14 mouse cellular contexts compared by ENCODE assay signal in the genomic region with DNA sequence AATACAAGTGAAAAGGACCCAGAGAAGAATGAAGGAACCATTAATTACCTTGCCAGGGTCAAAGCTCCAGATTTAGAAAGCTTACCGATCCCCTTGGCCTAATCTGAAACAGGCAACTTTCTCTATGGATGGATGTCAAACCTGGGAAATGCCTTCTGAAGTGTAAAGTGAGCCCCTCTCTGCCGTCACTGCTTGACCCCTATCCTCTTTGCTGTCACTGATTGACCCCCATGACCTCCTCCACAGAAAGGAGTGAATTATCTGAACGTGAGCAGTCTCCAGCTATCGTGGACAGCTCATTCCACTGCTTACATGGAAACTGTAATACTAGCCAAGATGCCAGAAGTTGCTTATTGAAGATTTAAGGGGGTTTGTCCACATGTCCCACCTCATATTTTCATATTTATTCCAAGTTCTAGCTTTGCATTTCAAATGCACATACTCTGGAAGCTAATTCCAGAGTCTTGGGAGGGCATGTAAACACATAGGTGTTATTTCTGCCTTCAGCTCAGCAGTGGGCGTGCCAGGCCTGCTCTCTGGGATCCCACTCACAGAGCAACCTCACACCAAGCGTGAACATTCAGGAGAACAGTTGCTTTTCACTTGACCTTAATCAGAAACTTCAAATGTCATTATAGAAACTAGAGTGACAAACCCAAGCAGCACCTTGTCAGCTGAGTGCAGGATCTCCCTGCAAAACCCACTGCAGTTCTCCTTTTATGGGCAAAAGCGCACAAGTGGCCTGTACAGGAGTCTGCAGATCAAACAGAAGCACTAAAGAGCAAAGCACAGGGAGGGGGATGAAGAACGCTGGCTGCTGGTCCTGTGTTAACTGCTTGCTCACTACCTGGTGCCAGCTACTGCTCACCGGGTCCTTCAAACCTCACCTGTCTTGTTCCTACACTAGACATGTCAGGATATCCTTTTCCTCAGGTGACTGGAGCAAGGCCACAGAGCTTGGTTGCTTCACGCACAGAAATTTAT.
A peak's percentile ranks its signal among the peaks of the same experiment; 100 is the strongest.
DNase-seq lines count a peak whose midpoint lies in the region; ATAC-seq and TF ChIP-seq lines count a peak whose summit lies in the region.
"Had no signal": no experiment of that assay in that cellular context is flagged by ENCODE, and none has a peak within 500 bp of the region (broad histone marks: within the 10 kb centered on the region; RNA-seq: fewer than 3 reads in every experiment).

No protein-coding gene starts in this region.

- H3K9ac ChIP-seq in embryonic facial prominence, embryonic 11.5 days (replicated peaks; ENCODE audit: low read length) = no peak overlapping the region
- H3K9ac ChIP-seq: midbrain, embryonic 13.5 days had no signal

- H3K4me1 ChIP-seq in embryonic facial prominence, embryonic 11.5 days (ENCODE audit: control insufficient read depth, insufficient read depth, low read length) = no peaks in the 10 kb centered on the region
- H3K4me1 ChIP-seq: midbrain, embryonic 13.5 days had no signal

- WGBS in embryonic facial prominence, embryonic 11.5 days = 35% methylated on average over 10 of the region's 10 CpGs

- intact Hi-C loops in gastrocnemius, adult 2 months (cut with DNase I) = no loop called here

- no peak for DNase-seq in layer of hippocampus, adult 2 months (ENCODE audit: low spot score in 2 of 2)
- DNase-seq in layer of hippocampus, adult 9-11 months = no peak
- peak; percentile 25 to 31 for DNase-seq in CD8-positive naive resting alpha-beta T cell, adult 2 months (ENCODE audit: low read depth in 2 of 2, low spot score in 2 of 2)
- peak; percentile 43 for DNase-seq in embryonic facial prominence, embryonic 11.5 days (ENCODE audit: low spot score)
- DNase-seq in natural killer cell, adult 2 months (ENCODE audit: low spot score in 2 of 2) = peak; percentile 4 to 34
- DNase-seq in right cerebral cortex, adult 2 months (ENCODE audit: low spot score in 2 of 2) = no peak
- DNase-seq in gastrocnemius, adult 2 months = no peak
- DNase-seq: adrenal gland, adult 8-10 months; cerebellum, adult 2 months; gastrocnemius, postnatal 10 days; liver; right cerebral cortex, postnatal 25 days had no signal

- TF ChIP-seq CTCF in layer of hippocampus, adult 2 months (conservative IDR thresholded peaks at IDR 0.05) = no peak
- TF ChIP-seq CTCF in gastrocnemius, adult 2 months (IDR thresholded peaks at IDR 0.05) = no peak

- H3K4me2 ChIP-seq in embryonic facial prominence, embryonic 11.5 days (ENCODE audit: low read depth, low read length) = no peak overlapping the region
- H3K4me2 ChIP-seq: midbrain, embryonic 13.5 days had no signal

- no peaks in the 10 kb centered on the region for H3K36me3 ChIP-seq in embryonic facial prominence, embryonic 11.5 days (replicated peaks; ENCODE audit: control insufficient read depth, insufficient read depth, low read depth, low read length)
- H3K36me3 ChIP-seq: midbrain, embryonic 13.5 days had no signal

- ATAC-seq in embryonic facial prominence, embryonic 11.5 days (replicated peaks; ENCODE audit: insufficient number of reproducible peaks, low FRiP score, low TSS enrichment, low read depth) = no peak
- ATAC-seq: midbrain, embryonic 13.5 days had no signal

- H3K4me3 ChIP-seq in layer of hippocampus, adult 2 months = no peak overlapping the region
- H3K4me3 ChIP-seq in embryonic facial prominence, embryonic 11.5 days (ENCODE audit: low read depth, low read length) = no peak overlapping the region
- no peak overlapping the region for H3K4me3 ChIP-seq in gastrocnemius, adult 2 months
- H3K4me3 ChIP-seq: erythroblast, embryonic 14.5 days; midbrain, embryonic 13.5 days had no signal

- H3K9me3 ChIP-seq in embryonic facial prominence, embryonic 11.5 days (replicated peaks; ENCODE audit: control insufficient read depth, low read length) = no peaks in the 10 kb centered on the region
- H3K9me3 ChIP-seq: midbrain, embryonic 13.5 days had no signal

- H3K27me3 ChIP-seq in embryonic facial prominence, embryonic 11.5 days (ENCODE audit: control insufficient read depth, insufficient read depth, low read length) = no peaks in the 10 kb centered on the region; the same call in 1 of the 2 replicates
- H3K27me3 ChIP-seq: midbrain, embryonic 13.5 days had no signal

- peak overlapping the region; percentile 52 for H3K27ac ChIP-seq in layer of hippocampus, adult 2 months
- H3K27ac ChIP-seq in embryonic facial prominence, embryonic 11.5 days (replicated peaks; ENCODE audit: low read depth, low read length) = 0 out of 2 replicates have a peak overlapping the region, but pooled peaks have one; percentile 1
- no peak overlapping the region for H3K27ac ChIP-seq in gastrocnemius, adult 2 months
- H3K27ac ChIP-seq: midbrain, embryonic 13.5 days had no signal

Comparison
In these comparisons a context has a peak if more than half of its experiments do, and no peak if none do; other contexts are left out.
1. DNase-seq: peak in CD8-positive naive resting alpha-beta T cell, adult 2 months (2 of 2), embryonic facial prominence, embryonic 11.5 days (single experiment) and natural killer cell, adult 2 months (2 of 2); none in layer of hippocampus, adult 2 months (0 of 2), layer of hippocampus, adult 9-11 months (single experiment), right cerebral cortex, adult 2 months (0 of 2) and gastrocnemius, adult 2 months (single experiment).